Mouse (Mus musculus): ENCODE results near the gene Papss1. TPM values are rescaled to one million over a fixed set of nuclear protein-coding genes. Genes with fewer than 3 reads are reported as not detected.

The Papss1 gene
- polyA plus RNA-seq, 1 experiment from 2014 or later, result 133 TPM

- Histone ChIP-seq H3K9ac (ENCODE audit: low read length) (no peak overlapping the region), H3K9me3 (ENCODE audit: control insufficient read depth, low read length) (no peaks in the 10 kb centered on the region), H3K36me3 (ENCODE audit: control insufficient read depth, insufficient read depth, low read length) (peaks cover 60% of the 10 kb centered on the region), H3K4me3 (ENCODE audit: low read depth, low read length) (no peak overlapping the region), H3K4me1 (replicated peaks; ENCODE audit: control insufficient read depth, insufficient read depth, low read length) (no peaks in the 10 kb centered on the region), H3K4me2 (ENCODE audit: low read length) (no peak overlapping the region), H3K27ac (ENCODE audit: low read depth) (no peak overlapping the region), H3K27me3 (replicated peaks; ENCODE audit: control insufficient read depth, insufficient read depth, low read length) (no peaks in the 10 kb centered on the region)
- WGBS, result 57% methylated on average over 8 of the region's 8 CpGs
- ATAC-seq (replicated peaks; ENCODE audit: low FRiP score, low TSS enrichment, low read depth) (no peak), DNase-seq (ENCODE audit: low spot score) (no peak)
Measured at GRCm38 (mm10) chr3:131614056-131614455, 49.5 kb downstream of the Papss1 start.

- WGBS, result 94% methylated on average over 18 of the region's 18 CpGs
- H3K9ac ChIP-seq (ENCODE audit: low read length), result no peak overlapping the region
- no peak for ATAC-seq (replicated peaks; ENCODE audit: low FRiP score, low TSS enrichment, low read depth)
Measured at GRCm38 (mm10) chr3:131618580-131619338, 54.2 kb downstream of the Papss1 start.

GRCm38 (mm10) chr3:131623208-131623607 is 58.6 kb downstream of the Papss1 start:
- Histone ChIP-seq H3K4me3 (ENCODE audit: low read depth, low read length) (no peak overlapping the region), H3K4me2 (ENCODE audit: low read length) (no peak overlapping the region), H3K9ac (ENCODE audit: low read length) (no peak overlapping the region), H3K9me3 (ENCODE audit: control insufficient read depth, low read length) (no peaks in the 10 kb centered on the region), H3K36me3 (ENCODE audit: control insufficient read depth, insufficient read depth, low read length) (peaks cover 50% of the 10 kb centered on the region), H3K27ac (ENCODE audit: low read depth) (no peak overlapping the region), H3K4me1 (replicated peaks; ENCODE audit: control insufficient read depth, insufficient read depth, low read length) (no peaks in the 10 kb centered on the region), H3K27me3 (replicated peaks; ENCODE audit: control insufficient read depth, insufficient read depth, low read length) (no peaks in the 10 kb centered on the region)
- ATAC-seq (replicated peaks; ENCODE audit: low FRiP score, low TSS enrichment, low read depth) (no peak), DNase-seq (ENCODE audit: low spot score) (no peak)
- 92% methylated on average over 1 of the region's 1 CpGs for WGBS

More at GRCm38 (mm10) chr3:131618580-131619338, 54.2 kb downstream of the Papss1 start:
- Histone ChIP-seq H3K4me3 (ENCODE audit: low read depth, low read length) (no peak overlapping the region), H3K4me2 (ENCODE audit: low read length) (no peak overlapping the region), H3K27me3 (replicated peaks; ENCODE audit: control insufficient read depth, insufficient read depth, low read length) (no peaks in the 10 kb centered on the region), H3K9me3 (ENCODE audit: control insufficient read depth, low read length) (no peaks in the 10 kb centered on the region), H3K36me3 (ENCODE audit: control insufficient read depth, insufficient read depth, low read length) (peaks cover 41% of the 10 kb centered on the region), H3K27ac (ENCODE audit: low read depth) (no peak overlapping the region), H3K4me1 (replicated peaks; ENCODE audit: control insufficient read depth, insufficient read depth, low read length) (no peaks in the 10 kb centered on the region)
- DNase-seq (ENCODE audit: low spot score), result no peak

GRCm38 (mm10) chr3:131624063-131624462 is 59.5 kb downstream of the Papss1 start:
- no peaks in the 10 kb centered on the region for H3K9me3 ChIP-seq (ENCODE audit: control insufficient read depth, low read length)
- no peak overlapping the region for H3K9ac ChIP-seq (ENCODE audit: low read length)
- no peak for ATAC-seq (replicated peaks; ENCODE audit: low FRiP score, low TSS enrichment, low read depth)
- no peak for DNase-seq (ENCODE audit: low spot score)
- H3K4me2 ChIP-seq (ENCODE audit: low read length), result no peak overlapping the region
- 77% methylated on average over 9 of the region's 9 CpGs for WGBS
- H3K27ac ChIP-seq (ENCODE audit: low read depth), result no peak overlapping the region
- H3K4me1 ChIP-seq (replicated peaks; ENCODE audit: control insufficient read depth, insufficient read depth, low read length), result no peaks in the 10 kb centered on the region
- no peaks in the 10 kb centered on the region for H3K27me3 ChIP-seq (replicated peaks; ENCODE audit: control insufficient read depth, insufficient read depth, low read length)
- H3K36me3 ChIP-seq (ENCODE audit: control insufficient read depth, insufficient read depth, low read length), result peaks cover 43% of the 10 kb centered on the region
- H3K4me3 ChIP-seq (ENCODE audit: low read depth, low read length), result no peak overlapping the region

- Histone ChIP-seq H3K4me2 (ENCODE audit: low read length) (no peak overlapping the region), H3K9me3 (ENCODE audit: control insufficient read depth, low read length) (no peaks in the 10 kb centered on the region), H3K27ac (ENCODE audit: low read depth) (no peak overlapping the region), H3K4me3 (ENCODE audit: low read depth, low read length) (no peak overlapping the region), H3K27me3 (replicated peaks; ENCODE audit: control insufficient read depth, insufficient read depth, low read length) (no peaks in the 10 kb centered on the region), H3K9ac (ENCODE audit: low read length) (no peak overlapping the region), H3K36me3 (ENCODE audit: control insufficient read depth, insufficient read depth, low read length) (peaks cover 55% of the 10 kb centered on the region), H3K4me1 (replicated peaks; ENCODE audit: control insufficient read depth, insufficient read depth, low read length) (no peaks in the 10 kb centered on the region)
- ATAC-seq (replicated peaks; ENCODE audit: low FRiP score, low TSS enrichment, low read depth), result no peak
- no peak for DNase-seq (ENCODE audit: low spot score)
- WGBS, result 95% methylated on average over 4 of the region's 4 CpGs
Measured at GRCm38 (mm10) chr3:131627476-131627875, 62.9 kb downstream of the Papss1 start.

- H3K27ac ChIP-seq (ENCODE audit: low read depth), result no peak overlapping the region
- H3K4me2 ChIP-seq (ENCODE audit: low read length), result no peak overlapping the region
- no peak overlapping the region for H3K9ac ChIP-seq (ENCODE audit: low read length)
- H3K4me3 ChIP-seq (ENCODE audit: low read depth, low read length), result no peak overlapping the region
- WGBS, result 61% methylated on average over 5 of the region's 5 CpGs
- ATAC-seq (replicated peaks; ENCODE audit: low FRiP score, low TSS enrichment, low read depth) (no peak), DNase-seq (ENCODE audit: low spot score) (no peak)
- H3K27me3 ChIP-seq (replicated peaks; ENCODE audit: control insufficient read depth, insufficient read depth, low read length), result no peaks in the 10 kb centered on the region
- H3K9me3 ChIP-seq (ENCODE audit: control insufficient read depth, low read length), result no peaks in the 10 kb centered on the region
- peaks cover 63% of the 10 kb centered on the region for H3K36me3 ChIP-seq (ENCODE audit: control insufficient read depth, insufficient read depth, low read length)
- no peaks in the 10 kb centered on the region for H3K4me1 ChIP-seq (replicated peaks; ENCODE audit: control insufficient read depth, insufficient read depth, low read length)
Measured at GRCm38 (mm10) chr3:131628265-131628664, 63.7 kb downstream of the Papss1 start.

GRCm38 (mm10) chr3:131628931-131629330 is 64.4 kb downstream of the Papss1 start:
- H3K4me3 ChIP-seq (ENCODE audit: low read depth, low read length), result no peak overlapping the region
- ATAC-seq (replicated peaks; ENCODE audit: low FRiP score, low TSS enrichment, low read depth) (no peak), DNase-seq (ENCODE audit: low spot score) (no peak)
- no peaks in the 10 kb centered on the region for H3K27me3 ChIP-seq (replicated peaks; ENCODE audit: control insufficient read depth, insufficient read depth, low read length)
- no peak overlapping the region for H3K27ac ChIP-seq (ENCODE audit: low read depth)
- no peak overlapping the region for H3K4me2 ChIP-seq (ENCODE audit: low read length)
- H3K4me1 ChIP-seq (replicated peaks; ENCODE audit: control insufficient read depth, insufficient read depth, low read length), result no peaks in the 10 kb centered on the region
- no peaks in the 10 kb centered on the region for H3K9me3 ChIP-seq (ENCODE audit: control insufficient read depth, low read length)
- H3K36me3 ChIP-seq (ENCODE audit: control insufficient read depth, insufficient read depth, low read length), result peaks cover 63% of the 10 kb centered on the region
- H3K9ac ChIP-seq (ENCODE audit: low read length), result no peak overlapping the region
- WGBS, result 79% methylated on average over 3 of the region's 3 CpGs

- Histone ChIP-seq H3K9me3 (ENCODE audit: control insufficient read depth, low read length) (no peaks in the 10 kb centered on the region), H3K9ac (ENCODE audit: low read length) (no peak overlapping the region), H3K4me3 (ENCODE audit: low read depth, low read length) (no peak overlapping the region), H3K27me3 (replicated peaks; ENCODE audit: control insufficient read depth, insufficient read depth, low read length) (no peaks in the 10 kb centered on the region), H3K27ac (ENCODE audit: low read depth) (no peak overlapping the region), H3K4me2 (ENCODE audit: low read length) (no peak overlapping the region), H3K4me1 (replicated peaks; ENCODE audit: control insufficient read depth, insufficient read depth, low read length) (no peaks in the 10 kb centered on the region), H3K36me3 (ENCODE audit: control insufficient read depth, insufficient read depth, low read length) (peaks cover 54% of the 10 kb centered on the region)
- DNase-seq (ENCODE audit: low spot score) (no peak), ATAC-seq (replicated peaks; ENCODE audit: low FRiP score, low TSS enrichment, low read depth) (no peak)
- WGBS, result 85% methylated on average over 11 of the region's 11 CpGs
Measured at GRCm38 (mm10) chr3:131630407-131631317, 66.1 kb downstream of the Papss1 start.

Measured in intestine, embryonic 14.5 days (tissue).